Mouse (Mus musculus) limb, embryonic 14.5 days (tissue): ENCODE data around the gene Becn1. TPM values are rescaled to one million over a fixed set of nuclear protein-coding genes. Genes with fewer than 3 reads are reported as not detected.
A peak's percentile ranks its signal among the peaks of the same experiment; 100 is the strongest.

ENCODE experiments used
- ATAC-seq: fragments of 200-750 bp; cut with Nextera tagmentation; 2 replicates; pipeline ENCODE4 v1.8.0; 2017; ENCODE audit warnings: low read depth, moderate number of reproducible peaks, moderate TSS enrichment; ENCODE audit not compliant: low FRiP score
- DNase-seq: peaks from one replicate; pipeline ENCODE4 v3.0.0-alpha.2; 2015; ENCODE audit warnings: low spot score
- H3K27ac ChIP-seq: fragments of 300-500 bp; sonication (generic); replicated peaks from 2 replicates; pipeline ENCODE4 v1.5.1; 2014; ENCODE audit warnings: low read depth, mild to moderate bottlenecking, low read length, moderate library complexity, mixed read lengths
- H3K27me3 ChIP-seq: fragments of 300-500 bp; sonication (generic); 2 replicates; pipeline ENCODE4 v1.6.1; 2014; ENCODE audit warnings: low read length, mixed read lengths; ENCODE audit not compliant: control insufficient read depth, insufficient read depth
- H3K36me3 ChIP-seq: fragments of 300-500 bp; sonication (generic); 2 replicates; pipeline ENCODE4 v1.6.1; 2014; ENCODE audit warnings: mild to moderate bottlenecking, low read length, moderate library complexity, mixed read lengths; ENCODE audit not compliant: control insufficient read depth, insufficient read depth
- H3K4me1 ChIP-seq: fragments of 300-500 bp; sonication (generic); 2 replicates; pipeline ENCODE4 v1.6.1; 2014; ENCODE audit warnings: antibody characterized with exemption, low read length, mixed read lengths; ENCODE audit not compliant: control insufficient read depth, insufficient read depth
- H3K4me2 ChIP-seq: fragments of 300-500 bp; sonication (generic); replicated peaks from 2 replicates; pipeline ENCODE4 v1.6.1; 2014; ENCODE audit warnings: low read depth, mild to moderate bottlenecking, low read length, moderate library complexity; ENCODE audit not compliant: severe bottlenecking
- H3K4me3 ChIP-seq: fragments of 300-500 bp; sonication (generic); replicated peaks from 2 replicates; pipeline ENCODE4 v1.5.1; 2014; ENCODE audit warnings: low read length
- H3K9ac ChIP-seq: fragments of 300-500 bp; sonication (generic); 2 replicates; pipeline ENCODE4 v1.6.1; 2014; ENCODE audit warnings: mild to moderate bottlenecking, low read depth, low read length, moderate library complexity; ENCODE audit not compliant: severe bottlenecking
- H3K9me3 ChIP-seq: fragments of 300-500 bp; sonication (generic); 2 replicates; pipeline ENCODE4 v1.6.1; 2016; ENCODE audit warnings: low read length; ENCODE audit not compliant: control insufficient read depth
- POLR2A ChIP-seq: fragments of 200-500 bp; IDR thresholded peaks from 2 replicates; pipeline ENCODE4 v1.8.0; 2012; ENCODE audit warnings: inconsistent platforms, mild to moderate bottlenecking, moderate library complexity, borderline replicate concordance; ENCODE audit not compliant: insufficient read depth, insufficient read length; ENCODE audit errors: extremely low read depth
- WGBS: fragments of 180-500 bp; shearing (Covaris S2); extraction: QIAGEN DNeasy Blood & Tissue Kit; methylation state at CpG from one replicate; pipeline ENCODE4 v1.1.7; 2014; 5-methylcytosine and 5-hydroxymethylcytosine counted together
- polyA plus RNA-seq, 2 experiments: library from polyadenylated mRNA; depleted of rRNA in 1 of 2; stranded (reverse) in 1 of 2; unstranded in 1 of 2; fragments of >200 nt; fragmentation: Nextera tagmentation in 1 of 2; extraction: Ambion mirVana in 1 of 2; gene quantifications; 2 replicates each; pipeline versions ENCODE4 v1.2.1 to v1.2.3; 2012 to 2014

Becn1 gene
- polyA plus RNA-seq, 2 experiments = 86.5 to 118 TPM

- H3K4me1 ChIP-seq = peaks cover 18% of the 10 kb centered on the region
- H3K36me3 ChIP-seq = 0 out of 2 replicates have a peak, but pooled peaks cover 8% of the 10 kb centered on the region
- 8% methylated on average over 45 of the region's 45 CpGs for WGBS
- H3K27me3 ChIP-seq = no peaks in the 10 kb centered on the region
- peak within 1 kb of the TSS; percentile 67 for H3K4me3 ChIP-seq
- H3K9ac ChIP-seq = peak within 1 kb of the TSS; percentile 66
- peak within 1 kb of the TSS; percentile 60 for H3K4me2 ChIP-seq
- TF ChIP-seq POLR2A = no peak; the same call in 1 of the 2 replicates
- no peak within 1 kb of the TSS for H3K27ac ChIP-seq
- no peaks in the 10 kb centered on the region for H3K9me3 ChIP-seq
- peak; percentile 96 for DNase-seq
- ATAC-seq = peak; percentile 97
Observed at GRCm38 (mm10) chr11:101278223-101279192, 23.6 kb downstream of the Becn1 start, which contains the start of the genes Cntd1 and Coa3. TSS of gene Cntd1 (plus strand) at chr11:101279012. TSS of gene Coa3 (minus strand) at chr11:101279114.

GRCm38 (mm10) chr11:101277381-101278222, 24.5 kb downstream of the Becn1 start:
- Histone ChIP-seq H3K9me3 (no peaks in the 10 kb centered on the region), H3K4me1 (peaks cover 18% of the 10 kb centered on the region), H3K27me3 (no peaks in the 10 kb centered on the region), H3K4me2 (peak overlapping the region; percentile 60), H3K4me3 (peak overlapping the region; percentile 67), H3K36me3 (0 out of 2 replicates have a peak, but pooled peaks cover 10% of the 10 kb centered on the region), H3K27ac (no peak overlapping the region), H3K9ac (peak overlapping the region; percentile 66)
- no peak for DNase-seq
- no peak for TF ChIP-seq POLR2A
- no peak for ATAC-seq
- 56% methylated on average over 12 of the region's 12 CpGs for WGBS

- 0 out of 2 replicates have a peak, but pooled peaks cover 10% of the 10 kb centered on the region for H3K36me3 ChIP-seq
- H3K27ac ChIP-seq = no peak overlapping the region
- H3K27me3 ChIP-seq = no peaks in the 10 kb centered on the region
- no peak overlapping the region for H3K9ac ChIP-seq
- no peak for TF ChIP-seq POLR2A
- H3K9me3 ChIP-seq = no peaks in the 10 kb centered on the region
- WGBS = 32% methylated on average over 23 of the region's 27 CpGs
- no peak overlapping the region for H3K4me3 ChIP-seq
- H3K4me1 ChIP-seq = peaks cover 18% of the 10 kb centered on the region
- H3K4me2 ChIP-seq = no peak overlapping the region; the same call in 1 of the 2 replicates
- ATAC-seq (no peak), DNase-seq (no peak)
Observed at GRCm38 (mm10) chr11:101276319-101277070, 25.6 kb downstream of the Becn1 start.

- no peak for ATAC-seq
Observed at GRCm38 (mm10) chr11:101275309-101275708, 26.8 kb downstream of the Becn1 start.

More at GRCm38 (mm10) chr11:101275309-101275708, 26.8 kb downstream of the Becn1 start:
- peaks cover 18% of the 10 kb centered on the region for H3K4me1 ChIP-seq
- H3K9ac ChIP-seq = no peak overlapping the region
- WGBS = 67% methylated on average over 4 of the region's 4 CpGs
- H3K27ac ChIP-seq = no peak overlapping the region
- H3K4me2 ChIP-seq = no peak overlapping the region
- DNase-seq = no peak
- no peaks in the 10 kb centered on the region for H3K9me3 ChIP-seq
- no peak overlapping the region for H3K4me3 ChIP-seq
- TF ChIP-seq POLR2A = no peak
- no peaks in the 10 kb centered on the region for H3K27me3 ChIP-seq
- H3K36me3 ChIP-seq = 0 out of 2 replicates have a peak, but pooled peaks cover 10% of the 10 kb centered on the region
